Mouse (Mus musculus) spleen, adult 2 months (tissue): ENCODE data around the gene Samd4b.

ENCODE experiments used
- CTCF ChIP-seq: fragments of 200-500 bp; IDR thresholded peaks from 2 replicates; pipeline ENCODE4 v1.5.1; 2011; ENCODE audit warnings: mild to moderate bottlenecking, inconsistent platforms; ENCODE audit not compliant: insufficient read depth, insufficient read length, insufficient replicate concordance; ENCODE audit errors: extremely low read depth
- POLR2A ChIP-seq: fragments of 200-500 bp; IDR thresholded peaks from 2 replicates; pipeline ENCODE4 v1.6.1; 2011; ENCODE audit warnings: low read depth, low read length, inconsistent platforms

DNA sequence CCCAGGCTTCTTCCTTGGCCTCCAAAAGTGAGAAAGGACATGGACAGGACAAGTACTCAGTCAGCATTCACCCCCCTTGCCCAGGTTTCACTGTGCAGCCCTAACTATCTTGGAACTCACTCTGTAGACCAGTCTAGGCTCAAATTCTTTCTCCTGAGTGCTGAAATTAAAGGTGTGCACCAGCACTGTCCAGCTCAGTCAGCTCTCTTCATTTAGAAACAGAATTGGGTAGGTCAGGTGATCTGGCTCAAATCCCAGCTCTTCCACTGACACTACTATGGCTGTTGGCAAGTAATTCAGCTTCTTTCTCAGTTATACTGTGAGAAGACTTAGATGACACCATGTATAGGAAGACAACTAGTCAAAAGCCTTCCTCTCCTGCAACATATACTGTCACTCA is 170.2 kb downstream of the Samd4b start:
- no peak for TF ChIP-seq CTCF
- no peak for TF ChIP-seq POLR2A
